Mouse (Mus musculus) C2C12 (cell line): ENCODE results near the gene Vwa5b1. TPM values are rescaled to one million over a fixed set of nuclear protein-coding genes. Genes with fewer than 3 reads are reported as not detected.

ENCODE experiments used
- H3K27me3 ChIP-seq: one replicate; pipeline ENCODE4 v1.6.1; 2011; ENCODE audit not compliant: control insufficient read depth, insufficient read depth, insufficient read length
- H3K36me3 ChIP-seq: one replicate; pipeline ENCODE4 v1.6.1; 2011; ENCODE audit not compliant: control insufficient read depth, insufficient read depth
- H3K4me3 ChIP-seq: one replicate; pipeline ENCODE4 v1.5.1; 2011; ENCODE audit warnings: mild to moderate bottlenecking, control low read depth; ENCODE audit not compliant: poor library complexity, insufficient read depth, severe bottlenecking
- H3K79me2 ChIP-seq: one replicate; pipeline ENCODE4 v1.6.1; 2011; ENCODE audit not compliant: control insufficient read depth, insufficient read depth
- H3K79me3 ChIP-seq: one replicate; pipeline ENCODE4 v1.6.1; 2011; ENCODE audit warnings: low read depth, control low read depth
- H3ac ChIP-seq: one replicate; pipeline ENCODE3; 2011; ENCODE audit warnings: low read depth; ENCODE audit not compliant: control insufficient read depth, insufficient read length
- CEBPB ChIP-seq: IDR thresholded peaks from one replicate; pipeline ENCODE4 v1.6.1; 2011; ENCODE audit warnings: low read depth, mild to moderate bottlenecking, control low read depth, moderate library complexity
- CTCF ChIP-seq: IDR thresholded peaks from one replicate; pipeline ENCODE4 v1.5.1; 2011; ENCODE audit not compliant: control insufficient read depth, insufficient read depth, insufficient read length
- FOSL1 ChIP-seq: IDR thresholded peaks from one replicate; pipeline ENCODE4 v1.8.0; 2011; ENCODE audit warnings: mild to moderate bottlenecking, low read length; ENCODE audit not compliant: poor library complexity, insufficient read depth, severe bottlenecking
- MAX ChIP-seq: IDR thresholded peaks from one replicate; pipeline ENCODE4 v1.6.1; 2011; ENCODE audit warnings: mild to moderate bottlenecking, control low read depth
- MYOD1 ChIP-seq: IDR thresholded peaks from one replicate; pipeline ENCODE4 v1.6.1; 2011; ENCODE audit warnings: low read depth; ENCODE audit not compliant: control insufficient read depth, insufficient read length
- MYOG ChIP-seq: IDR thresholded peaks from one replicate; pipeline ENCODE4 v1.6.1; 2011; ENCODE audit not compliant: control insufficient read depth, insufficient read length; ENCODE audit errors: extremely low read depth
- USF1 ChIP-seq: IDR thresholded peaks from one replicate; pipeline ENCODE4 v1.6.1; 2011; ENCODE audit warnings: low read depth, mild to moderate bottlenecking, control low read depth, moderate library complexity
- polyA plus RNA-seq: library from polyadenylated mRNA; unstranded; fragments of >200 nt; fragmentation: generic; extraction: Trizol; gene quantifications from one replicate; pipeline ENCODE4 v1.2.1, GENCODE M21; 2012; ENCODE audit warnings: missing spikeins

Gene Vwa5b1
- polyA plus RNA-seq, 1 experiment, result not detected

GRCm38 (mm10) chr4:138596391-138597130, 39.1 kb downstream of the Vwa5b1 start:
- no peaks in the 10 kb centered on the region for H3K79me2 ChIP-seq
- no peaks in the 10 kb centered on the region for H3K79me3 ChIP-seq
- H3ac ChIP-seq, result no peak overlapping the region
- peaks cover 10% of the 10 kb centered on the region for H3K27me3 ChIP-seq
- H3K4me3 ChIP-seq, result no peak overlapping the region
- H3K36me3 ChIP-seq, result no peaks in the 10 kb centered on the region
- TF ChIP-seq MYOG (no peak), MYOD1 (no peak), CTCF (no peak), USF1 (no peak), CEBPB (no peak), MAX (no peak), FOSL1 (no peak)

- TF ChIP-seq MAX, result no peak
- no peak for TF ChIP-seq CEBPB
- H3K27me3 ChIP-seq, result peaks cover 30% of the 10 kb centered on the region
- no peaks in the 10 kb centered on the region for H3K79me3 ChIP-seq
- H3K36me3 ChIP-seq, result no peaks in the 10 kb centered on the region
- no peak overlapping the region for H3K4me3 ChIP-seq
- H3K79me2 ChIP-seq, result no peaks in the 10 kb centered on the region
- no peak overlapping the region for H3ac ChIP-seq
Measured at GRCm38 (mm10) chr4:138584946-138585345, 50.7 kb downstream of the Vwa5b1 start.

- no peak for TF ChIP-seq MAX
- TF ChIP-seq CEBPB, result no peak
- Histone ChIP-seq H3K79me2 (no peaks in the 10 kb centered on the region), H3ac (no peak overlapping the region), H3K36me3 (no peaks in the 10 kb centered on the region), H3K79me3 (no peaks in the 10 kb centered on the region), H3K27me3 (peaks cover 34% of the 10 kb centered on the region), H3K4me3 (no peak overlapping the region)
Measured at GRCm38 (mm10) chr4:138582446-138582845, 53.2 kb downstream of the Vwa5b1 start.

GRCm38 (mm10) chr4:138578406-138578805, 57.3 kb downstream of the Vwa5b1 start:
- Histone ChIP-seq H3K36me3 (no peaks in the 10 kb centered on the region), H3K4me3 (no peak overlapping the region), H3K79me3 (no peaks in the 10 kb centered on the region), H3K27me3 (peaks cover 30% of the 10 kb centered on the region), H3ac (no peak overlapping the region), H3K79me2 (no peaks in the 10 kb centered on the region)
- no peak for TF ChIP-seq FOSL1

- Histone ChIP-seq H3K4me3 (no peak overlapping the region), H3K79me3 (no peaks in the 10 kb centered on the region), H3ac (no peak overlapping the region), H3K36me3 (no peaks in the 10 kb centered on the region), H3K79me2 (no peaks in the 10 kb centered on the region), H3K27me3 (peaks cover 30% of the 10 kb centered on the region)
- TF ChIP-seq USF1 (no peak), CEBPB (no peak), FOSL1 (no peak), MAX (no peak), MYOD1 (no peak), MYOG (no peak), CTCF (no peak)
Measured at GRCm38 (mm10) chr4:138576661-138577060, 59.0 kb downstream of the Vwa5b1 start.

GRCm38 (mm10) chr4:138574800-138575606, 60.7 kb downstream of the Vwa5b1 start:
- peaks cover 27% of the 10 kb centered on the region for H3K27me3 ChIP-seq
- TF ChIP-seq CEBPB, result no peak
- TF ChIP-seq CTCF, result no peak
- TF ChIP-seq MYOG, result no peak
- no peak for TF ChIP-seq USF1
- no peak for TF ChIP-seq MYOD1
- TF ChIP-seq MAX, result no peak
- TF ChIP-seq FOSL1, result no peak
- H3K36me3 ChIP-seq, result no peaks in the 10 kb centered on the region
- no peaks in the 10 kb centered on the region for H3K79me3 ChIP-seq
- no peak overlapping the region for H3ac ChIP-seq
- H3K4me3 ChIP-seq, result no peak overlapping the region
- H3K79me2 ChIP-seq, result no peaks in the 10 kb centered on the region
